Mouse (Mus musculus) B cell, adult (primary cell): ENCODE data around the gene Prkce. TPM values are rescaled to one million over a fixed set of nuclear protein-coding genes. Genes with fewer than 3 reads are reported as not detected.

ENCODE experiments used
- total RNA-seq: library from RNA; stranded (reverse); gene quantifications from 4 replicates; pipeline ENCODE4 v1.2.4, GENCODE M21; 2023; ENCODE audit not compliant: inconsistent age

The Prkce gene
- 116 to 132 TPM (median 123 TPM) in 4 replicates for total RNA-seq

GRCm38 (mm10) chr17:86167320-86168230, at the start of gene Prkce:
Gene Prkce, plus strand, starts transcription at chr17:86167785.

GRCm38 (mm10) chr17:86145079-86145951, 22.3 kb upstream of the Prkce start, which contains the start of gene Srbd1:
Gene Srbd1, minus strand, starts transcription at chr17:86145175.

GRCm38 (mm10) chr17:86505183-86505631, 337.6 kb downstream of the Prkce start, which contains the start of gene Gm10309:
Gene Gm10309, minus strand, starts transcription at chr17:86505232.

Other genes starting within 250 kb of the Prkce start
- 19.7 to 26.2 TPM (median 24.9 TPM) in 4 replicates for gene Srbd1, start 22.6 kb upstream of the Prkce start, total RNA-seq